Mouse (Mus musculus) lung, postnatal 0 days (tissue): Measurements from ENCODE around the gene A730049H05Rik.

Experiments used
- CTCF ChIP-seq: IDR thresholded peaks from 2 replicates; pipeline ENCODE4 v1.5.1; 2016; ENCODE audit warnings: antibody characterized with exemption, mild to moderate bottlenecking
- EP300 ChIP-seq: IDR thresholded peaks from 2 replicates; pipeline ENCODE4 v1.6.1; 2016; ENCODE audit warnings: antibody characterized with exemption, mild to moderate bottlenecking, control low read depth

- TF ChIP-seq CTCF (no peak), EP300 (no peak)
Observed at GRCm38 (mm10) chr6:92857761-92858160, 41.5 kb downstream of the A730049H05Rik start.
